Mouse (Mus musculus): ENCODE measurements around the gene Vmn2r3.
"Not testable (repeated sequence)": the region's sequence is repeated elsewhere in the genome, so short reads cannot be mapped to it uniquely, and the experiment has no call there.

Gene Vmn2r3

GRCm38 (mm10) chr3:64289609-64290008 lies at the start of gene Vmn2r3:
Vmn2r3 (minus strand) TSS chr3:64289709.
- DNase-seq (ENCODE audit: low spot score in 2 of 2): no peak

- DNase-seq (ENCODE audit: low spot score in 2 of 2): no peak
These were observed 43.0 kb upstream of the Vmn2r3 start for GRCm38 (mm10) chr3:64332548-64332947.

GRCm38 (mm10) chr3:64321824-64322223 lies 32.3 kb upstream of the Vmn2r3 start:
- DNase-seq (ENCODE audit: low spot score in 2 of 2): no peak

- DNase-seq (ENCODE audit: low spot score in 2 of 2): no peak
These were observed 17.3 kb upstream of the Vmn2r3 start for GRCm38 (mm10) chr3:64306799-64307198.

- DNase-seq (ENCODE audit: low spot score in 2 of 2): no peak
These were observed 23.8 kb downstream of the Vmn2r3 start for GRCm38 (mm10) chr3:64265762-64266112.

GRCm38 (mm10) chr3:64265056-64265761 lies 24.3 kb downstream of the Vmn2r3 start:
- DNase-seq (ENCODE audit: low spot score in 2 of 2): not testable (repeated sequence)

- no peak for DNase-seq (ENCODE audit: low spot score in 2 of 2)
These were observed 29.9 kb downstream of the Vmn2r3 start for GRCm38 (mm10) chr3:64259582-64259981.

GRCm38 (mm10) chr3:64251646-64252045 lies 37.9 kb downstream of the Vmn2r3 start:
- DNase-seq (ENCODE audit: low spot score in 2 of 2): no peak

- DNase-seq (ENCODE audit: low spot score in 2 of 2): not testable (repeated sequence)
These were observed 39.0 kb downstream of the Vmn2r3 start for GRCm38 (mm10) chr3:64250461-64250860.

GRCm38 (mm10) chr3:64235459-64235858 lies 54.0 kb downstream of the Vmn2r3 start:
- DNase-seq (ENCODE audit: low spot score in 2 of 2): not testable (repeated sequence)

- DNase-seq (ENCODE audit: low spot score in 2 of 2): not testable (repeated sequence)
These were observed 55.9 kb downstream of the Vmn2r3 start for GRCm38 (mm10) chr3:64233655-64234054.

GRCm38 (mm10) chr3:64227243-64227642 lies 62.3 kb downstream of the Vmn2r3 start:
- no peak for DNase-seq (ENCODE audit: low spot score in 2 of 2)

Data from spleen, postnatal 36 days (tissue).